Mouse (Mus musculus) heart, embryonic 12.5 days (tissue): ENCODE data around the gene Gm7697. TPM values are rescaled to one million over a fixed set of nuclear protein-coding genes. Genes with fewer than 3 reads are reported as not detected.

Source experiments
- polyA plus RNA-seq: library from polyadenylated mRNA; unstranded; fragments of >200 nt; fragmentation: Nextera tagmentation; extraction: Ambion mirVana; gene quantifications from 2 replicates; pipeline ENCODE4 v1.2.1, GENCODE M21; 2016

Gene Gm7697
- polyA plus RNA-seq, 1 experiment from 2014 or later, result not detected

Other genes starting within 250 kb of the Gm7697 start
- not detected in 2 replicates for gene Gm9495, start 69.4 kb downstream of the Gm7697 start, polyA plus RNA-seq
- 14.6 and 15.7 TPM in 2 replicates for gene Zfp868, start 102.6 kb upstream of the Gm7697 start, polyA plus RNA-seq
- gene Zfp964, start 131.5 kb upstream of the Gm7697 start, polyA plus RNA-seq, result 2.0 and 2.2 TPM in 2 replicates
- 21.2 and 22.0 TPM in 2 replicates for gene Zfp869, start 187.7 kb upstream of the Gm7697 start, polyA plus RNA-seq
- gene Zfp963, start 227.0 kb upstream of the Gm7697 start, polyA plus RNA-seq, result 2.9 and 3.3 TPM in 2 replicates